Mouse (Mus musculus) cerebellum, postnatal 10 days (tissue): ENCODE measurements around the gene Elovl7.
A peak's percentile ranks its signal among the peaks of the same experiment; 100 is the strongest.

Source experiments
- DNase-seq, 2 experiments: peaks; one replicate each; pipeline ENCODE4 v3.0.0; 2021; ENCODE audit warnings: mixed read lengths in 2 of 2

The Elovl7 gene

GRCm38 (mm10) chr13:108245086-108245697 lies 31.0 kb downstream of the Elovl7 start:
- no peak for DNase-seq

GRCm38 (mm10) chr13:108251106-108251505 lies 36.9 kb downstream of the Elovl7 start:
- DNase-seq = no peak

GRCm38 (mm10) chr13:108253977-108254376 lies 39.8 kb downstream of the Elovl7 start:
- no peak for DNase-seq

- peak in 1 of 2 experiments; percentile 11 for DNase-seq
Observed at GRCm38 (mm10) chr13:108263042-108263441, 48.8 kb downstream of the Elovl7 start.

- no peak for DNase-seq
Observed at GRCm38 (mm10) chr13:108265394-108265793, 51.2 kb downstream of the Elovl7 start.

GRCm38 (mm10) chr13:108267841-108268634 lies 53.8 kb downstream of the Elovl7 start:
- no peak for DNase-seq

- no peak for DNase-seq
Observed at GRCm38 (mm10) chr13:108271458-108272148, 57.4 kb downstream of the Elovl7 start.

- no peak for DNase-seq
Observed at GRCm38 (mm10) chr13:108272332-108272731, 58.1 kb downstream of the Elovl7 start.

- DNase-seq = no peak
Observed at GRCm38 (mm10) chr13:108273034-108273433, 58.8 kb downstream of the Elovl7 start.

GRCm38 (mm10) chr13:108273456-108273855 lies 59.3 kb downstream of the Elovl7 start:
- DNase-seq = no peak

- no peak for DNase-seq
Observed at GRCm38 (mm10) chr13:108276561-108276960, 62.4 kb downstream of the Elovl7 start.

GRCm38 (mm10) chr13:108277320-108277719 lies 63.1 kb downstream of the Elovl7 start:
- DNase-seq = no peak

GRCm38 (mm10) chr13:108278592-108278991 lies 64.4 kb downstream of the Elovl7 start:
- no peak for DNase-seq

GRCm38 (mm10) chr13:108284312-108284711 lies 70.1 kb downstream of the Elovl7 start:
- DNase-seq = no peak

GRCm38 (mm10) chr13:108287953-108288352 lies 73.7 kb downstream of the Elovl7 start:
- DNase-seq = no peak

- no peak for DNase-seq
Observed at GRCm38 (mm10) chr13:108289436-108289835, 75.2 kb downstream of the Elovl7 start.

- no peak for DNase-seq
Observed at GRCm38 (mm10) chr13:108290314-108290713, 76.1 kb downstream of the Elovl7 start.

GRCm38 (mm10) chr13:108297350-108298093 lies 83.3 kb downstream of the Elovl7 start:
- peak; percentile 49 to 57 for DNase-seq

- DNase-seq = no peak
Observed at GRCm38 (mm10) chr13:108298241-108298640, 84.0 kb downstream of the Elovl7 start.

GRCm38 (mm10) chr13:108300346-108300950 lies 86.2 kb downstream of the Elovl7 start:
- DNase-seq = peak; percentile 6 to 10

GRCm38 (mm10) chr13:108301411-108301810 lies 87.2 kb downstream of the Elovl7 start:
- peak in 1 of 2 experiments; percentile 18 for DNase-seq

- DNase-seq = no peak
Observed at GRCm38 (mm10) chr13:108302957-108303675, 88.9 kb downstream of the Elovl7 start.
